Mouse (Mus musculus) liver, postnatal 0 days (tissue): ENCODE results near the gene Pld4.

Experiments used
- CTCF ChIP-seq: sonication (generic); IDR thresholded peaks from 2 replicates; pipeline ENCODE4 v1.5.1; 2016; ENCODE audit warnings: antibody characterized with exemption, low read depth
- EP300 ChIP-seq: IDR thresholded peaks from 2 replicates; pipeline ENCODE4 v1.6.1; 2016; ENCODE audit warnings: antibody characterized with exemption, low read depth, mild to moderate bottlenecking

- TF ChIP-seq CTCF (no peak), EP300 (no peak)
These were observed 38.3 kb downstream of the Pld4 start for GRCm38 (mm10) chr12:112798716-112799115.
